Mouse (Mus musculus): ENCODE measurements around the gene Trmt61a. TPM values are rescaled to one million over a fixed set of nuclear protein-coding genes. Genes with fewer than 3 reads are reported as not detected.

Gene Trmt61a
- polyA plus RNA-seq, 1 experiment from 2014 or later: 4.6 TPM

- Histone ChIP-seq H3K4me3 (ENCODE audit: low read depth, low read length) (no peak overlapping the region), H3K27me3 (ENCODE audit: control insufficient read depth, insufficient read depth, low read length) (no peaks in the 10 kb centered on the region), H3K9ac (ENCODE audit: low read depth, low read length) (peak overlapping the region; percentile 44; the same call in 1 of the 2 replicates), H3K27ac (ENCODE audit: low read depth, low read length) (peak overlapping the region; percentile 55), H3K36me3 (ENCODE audit: control insufficient read depth, insufficient read depth, low read length) (peaks cover 2% of the 10 kb centered on the region; the same call in 1 of the 2 replicates), H3K9me3 (replicated peaks; ENCODE audit: control insufficient read depth, low read length) (no peaks in the 10 kb centered on the region), H3K4me1 (ENCODE audit: control insufficient read depth, insufficient read depth, low read length) (peaks cover 30% of the 10 kb centered on the region), H3K4me2 (peak overlapping the region; percentile 14; the same call in 1 of the 2 replicates)
- 53% methylated on average over 17 of the region's 17 CpGs for WGBS (ENCODE audit: insufficient replicate concordance)
- no peak for ATAC-seq (replicated peaks; ENCODE audit: insufficient number of reproducible peaks, low FRiP score, low TSS enrichment)
These were observed 14.4 kb upstream of the Trmt61a start for GRCm38 (mm10) chr12:111663228-111664143.

GRCm38 (mm10) chr12:111664144-111664634, 13.7 kb upstream of the Trmt61a start:
- WGBS (ENCODE audit: insufficient replicate concordance): 32% methylated on average over 6 of the region's 6 CpGs
- Histone ChIP-seq H3K4me3 (ENCODE audit: low read depth, low read length) (no peak overlapping the region), H3K27me3 (ENCODE audit: control insufficient read depth, insufficient read depth, low read length) (no peaks in the 10 kb centered on the region), H3K27ac (ENCODE audit: low read depth, low read length) (peak overlapping the region; percentile 55), H3K9me3 (replicated peaks; ENCODE audit: control insufficient read depth, low read length) (no peaks in the 10 kb centered on the region), H3K4me2 (peak overlapping the region; percentile 14; the same call in 1 of the 2 replicates), H3K36me3 (ENCODE audit: control insufficient read depth, insufficient read depth, low read length) (peaks cover under 1% of the 10 kb centered on the region; the same call in 1 of the 2 replicates), H3K4me1 (ENCODE audit: control insufficient read depth, insufficient read depth, low read length) (peaks cover 36% of the 10 kb centered on the region), H3K9ac (ENCODE audit: low read depth, low read length) (peak overlapping the region; percentile 44; the same call in 1 of the 2 replicates)
- ATAC-seq (replicated peaks; ENCODE audit: insufficient number of reproducible peaks, low FRiP score, low TSS enrichment): no peak

- no peak for ATAC-seq (replicated peaks; ENCODE audit: insufficient number of reproducible peaks, low FRiP score, low TSS enrichment)
- H3K4me1 ChIP-seq (ENCODE audit: control insufficient read depth, insufficient read depth, low read length): peaks cover 45% of the 10 kb centered on the region
- H3K4me3 ChIP-seq (ENCODE audit: low read depth, low read length): no peak overlapping the region
- 0 out of 2 replicates have a peak overlapping the region, but pooled peaks have one; percentile 6 for H3K9ac ChIP-seq (ENCODE audit: low read depth, low read length)
- 67% methylated on average over 13 of the region's 13 CpGs for WGBS (ENCODE audit: insufficient replicate concordance)
- no peaks in the 10 kb centered on the region for H3K27me3 ChIP-seq (ENCODE audit: control insufficient read depth, insufficient read depth, low read length)
- H3K4me2 ChIP-seq: no peak overlapping the region; the same call in 1 of the 2 replicates
- peak overlapping the region; percentile 42 for H3K27ac ChIP-seq (ENCODE audit: low read depth, low read length)
- H3K9me3 ChIP-seq (replicated peaks; ENCODE audit: control insufficient read depth, low read length): no peaks in the 10 kb centered on the region
- H3K36me3 ChIP-seq (ENCODE audit: control insufficient read depth, insufficient read depth, low read length): no peaks in the 10 kb centered on the region; the same call in 1 of the 2 replicates
These were observed 12.6 kb upstream of the Trmt61a start for GRCm38 (mm10) chr12:111665041-111665880.

GRCm38 (mm10) chr12:111666380-111666779, 11.5 kb upstream of the Trmt61a start:
- WGBS (ENCODE audit: insufficient replicate concordance): 70% methylated on average over 13 of the region's 13 CpGs

GRCm38 (mm10) chr12:111667421-111667820, 10.5 kb upstream of the Trmt61a start:
- 94% methylated on average over 5 of the region's 5 CpGs for WGBS (ENCODE audit: insufficient replicate concordance)
- Histone ChIP-seq H3K9ac (ENCODE audit: low read depth, low read length) (no peak overlapping the region), H3K4me1 (ENCODE audit: control insufficient read depth, insufficient read depth, low read length) (peaks cover 55% of the 10 kb centered on the region), H3K4me3 (ENCODE audit: low read depth, low read length) (no peak overlapping the region), H3K27me3 (ENCODE audit: control insufficient read depth, insufficient read depth, low read length) (peaks cover 1% of the 10 kb centered on the region; the same call in 1 of the 2 replicates), H3K27ac (ENCODE audit: low read depth, low read length) (no peak overlapping the region), H3K4me2 (no peak overlapping the region), H3K36me3 (ENCODE audit: control insufficient read depth, insufficient read depth, low read length) (no peaks in the 10 kb centered on the region), H3K9me3 (replicated peaks; ENCODE audit: control insufficient read depth, low read length) (no peaks in the 10 kb centered on the region)
- ATAC-seq (replicated peaks; ENCODE audit: insufficient number of reproducible peaks, low FRiP score, low TSS enrichment): no peak

More at GRCm38 (mm10) chr12:111666380-111666779, 11.5 kb upstream of the Trmt61a start:
- Histone ChIP-seq H3K4me3 (ENCODE audit: low read depth, low read length) (no peak overlapping the region), H3K27me3 (ENCODE audit: control insufficient read depth, insufficient read depth, low read length) (no peaks in the 10 kb centered on the region; the same call in 1 of the 2 replicates), H3K9ac (ENCODE audit: low read depth, low read length) (no peak overlapping the region), H3K4me1 (ENCODE audit: control insufficient read depth, insufficient read depth, low read length) (peaks cover 53% of the 10 kb centered on the region), H3K27ac (ENCODE audit: low read depth, low read length) (peak overlapping the region; percentile 42; the same call in 1 of the 2 replicates), H3K9me3 (replicated peaks; ENCODE audit: control insufficient read depth, low read length) (no peaks in the 10 kb centered on the region), H3K36me3 (ENCODE audit: control insufficient read depth, insufficient read depth, low read length) (no peaks in the 10 kb centered on the region; the same call in 1 of the 2 replicates), H3K4me2 (no peak overlapping the region; the same call in 1 of the 2 replicates)
- ATAC-seq (replicated peaks; ENCODE audit: insufficient number of reproducible peaks, low FRiP score, low TSS enrichment): no peak

- Histone ChIP-seq H3K4me1 (ENCODE audit: control insufficient read depth, insufficient read depth, low read length) (peaks cover 59% of the 10 kb centered on the region), H3K4me2 (peak overlapping the region; percentile 57), H3K27ac (ENCODE audit: low read depth, low read length) (peak overlapping the region; percentile 86), H3K36me3 (ENCODE audit: control insufficient read depth, insufficient read depth, low read length) (no peaks in the 10 kb centered on the region), H3K9ac (ENCODE audit: low read depth, low read length) (peak overlapping the region; percentile 56), H3K4me3 (ENCODE audit: low read depth, low read length) (0 out of 2 replicates have a peak overlapping the region, but pooled peaks have one; percentile 4), H3K27me3 (ENCODE audit: control insufficient read depth, insufficient read depth, low read length) (peaks cover 4% of the 10 kb centered on the region; the same call in 1 of the 2 replicates), H3K9me3 (replicated peaks; ENCODE audit: control insufficient read depth, low read length) (no peaks in the 10 kb centered on the region)
- ATAC-seq (replicated peaks; ENCODE audit: insufficient number of reproducible peaks, low FRiP score, low TSS enrichment): peak; percentile 49; the same call in 1 of the 2 replicates
- 1% methylated on average over 8 of the region's 8 CpGs for WGBS (ENCODE audit: insufficient replicate concordance)
These were observed 9.4 kb upstream of the Trmt61a start for GRCm38 (mm10) chr12:111668457-111668912.

- 0 out of 2 replicates have a peak overlapping the region, but pooled peaks have one; percentile 4 for H3K4me3 ChIP-seq (ENCODE audit: low read depth, low read length)
- WGBS (ENCODE audit: insufficient replicate concordance): 61% methylated on average over 23 of the region's 23 CpGs
- peaks cover 4% of the 10 kb centered on the region; the same call in 1 of the 2 replicates for H3K27me3 ChIP-seq (ENCODE audit: control insufficient read depth, insufficient read depth, low read length)
- peak overlapping the region; percentile 57 for H3K4me2 ChIP-seq
- peak overlapping the region; percentile 86 for H3K27ac ChIP-seq (ENCODE audit: low read depth, low read length)
- ATAC-seq (replicated peaks; ENCODE audit: insufficient number of reproducible peaks, low FRiP score, low TSS enrichment): no peak
- no peaks in the 10 kb centered on the region for H3K9me3 ChIP-seq (replicated peaks; ENCODE audit: control insufficient read depth, low read length)
- H3K9ac ChIP-seq (ENCODE audit: low read depth, low read length): peak overlapping the region; percentile 56
- no peaks in the 10 kb centered on the region for H3K36me3 ChIP-seq (ENCODE audit: control insufficient read depth, insufficient read depth, low read length)
- peaks cover 52% of the 10 kb centered on the region for H3K4me1 ChIP-seq (ENCODE audit: control insufficient read depth, insufficient read depth, low read length)
These were observed 8.7 kb upstream of the Trmt61a start for GRCm38 (mm10) chr12:111669000-111669788.

Data from heart, embryonic 11.5 days (tissue).